Mouse (Mus musculus): Measurements from ENCODE around the gene Ilf2.

The Ilf2 gene

GRCm38 (mm10) chr3:90462579-90462978, 13.3 kb upstream of the Ilf2 start:
- DNase-seq (ENCODE audit: extremely low spot score, low spot score), result no peak

GRCm38 (mm10) chr3:90464552-90465080, 11.3 kb upstream of the Ilf2 start:
- peak; percentile 30 for DNase-seq (ENCODE audit: extremely low spot score, low spot score)

- DNase-seq (ENCODE audit: extremely low spot score, low spot score), result peak; percentile 67
Measured at GRCm38 (mm10) chr3:90465081-90465685, 10.7 kb upstream of the Ilf2 start.

- DNase-seq (ENCODE audit: extremely low spot score, low spot score), result peak; percentile 71
Measured at GRCm38 (mm10) chr3:90465686-90466310, 10.1 kb upstream of the Ilf2 start, which contains the start of gene Npr1. Gene Npr1, minus strand, starts transcription at chr3:90465866.

GRCm38 (mm10) chr3:90466311-90466766, 9.6 kb upstream of the Ilf2 start:
- no peak for DNase-seq (ENCODE audit: extremely low spot score, low spot score)

- no peak for DNase-seq (ENCODE audit: extremely low spot score, low spot score)
Measured at GRCm38 (mm10) chr3:90467618-90468300, 8.2 kb upstream of the Ilf2 start.

- no peak for DNase-seq (ENCODE audit: extremely low spot score, low spot score)
Measured at GRCm38 (mm10) chr3:90472213-90472612, 3.7 kb upstream of the Ilf2 start.

GRCm38 (mm10) chr3:90475151-90475830, 635 bp upstream of the Ilf2 start:
- DNase-seq (ENCODE audit: extremely low spot score, low spot score), result no peak

- no peak for DNase-seq (ENCODE audit: extremely low spot score, low spot score)
Measured at GRCm38 (mm10) chr3:90486998-90487397, 11.1 kb downstream of the Ilf2 start.

- DNase-seq (ENCODE audit: extremely low spot score, low spot score), result no peak
Measured at GRCm38 (mm10) chr3:90488576-90488975, 12.7 kb downstream of the Ilf2 start.

GRCm38 (mm10) chr3:90490696-90491256, 14.8 kb downstream of the Ilf2 start, which contains the start of gene Snapin:
Gene Snapin, minus strand, starts transcription at chr3:90491033.
- DNase-seq (ENCODE audit: extremely low spot score, low spot score), result peak; percentile 97

- no peak for DNase-seq (ENCODE audit: extremely low spot score, low spot score)
Measured at GRCm38 (mm10) chr3:90491350-90491749, 15.4 kb downstream of the Ilf2 start.

GRCm38 (mm10) chr3:90493831-90494540, 18.1 kb downstream of the Ilf2 start:
- DNase-seq (ENCODE audit: extremely low spot score, low spot score), result no peak

- DNase-seq (ENCODE audit: extremely low spot score, low spot score), result no peak
Measured at GRCm38 (mm10) chr3:90495850-90496525, 20.1 kb downstream of the Ilf2 start.

GRCm38 (mm10) chr3:90497597-90497996, 21.7 kb downstream of the Ilf2 start:
- DNase-seq (ENCODE audit: extremely low spot score, low spot score), result no peak

GRCm38 (mm10) chr3:90503444-90503843, 27.5 kb downstream of the Ilf2 start:
- DNase-seq (ENCODE audit: extremely low spot score, low spot score), result no peak

GRCm38 (mm10) chr3:90505216-90505615, 29.3 kb downstream of the Ilf2 start:
- DNase-seq (ENCODE audit: extremely low spot score, low spot score), result no peak

- DNase-seq (ENCODE audit: extremely low spot score, low spot score), result no peak
Measured at GRCm38 (mm10) chr3:90506362-90506761, 30.4 kb downstream of the Ilf2 start.

- DNase-seq (ENCODE audit: extremely low spot score, low spot score), result no peak
Measured at GRCm38 (mm10) chr3:90508287-90508949, 32.5 kb downstream of the Ilf2 start.
